ENCODE assay signal across 8 mouse cellular contexts in the genomic region with DNA sequence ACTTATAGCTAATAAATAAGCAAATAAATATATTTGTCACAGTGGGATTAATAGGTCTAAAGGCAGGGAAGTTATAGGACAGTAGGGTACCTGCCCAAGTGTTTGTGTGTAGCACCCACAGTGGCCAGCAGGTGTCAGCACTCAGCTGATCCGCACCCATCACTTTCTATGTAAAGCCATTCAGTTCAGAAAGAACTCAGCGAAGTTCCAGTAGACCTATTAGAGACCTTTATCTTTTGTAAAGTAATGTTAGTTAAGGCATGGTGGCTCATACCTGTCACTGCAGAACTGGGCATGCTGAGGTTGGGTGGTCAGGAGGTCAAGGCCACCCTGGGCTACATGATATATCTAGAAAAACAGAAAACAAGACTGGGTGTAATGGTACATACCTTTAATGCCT. TPM values are rescaled to one million over a fixed set of nuclear protein-coding genes. Genes with fewer than 3 reads are reported as not detected.
DNase-seq lines count a peak whose midpoint lies in the region; ATAC-seq and TF ChIP-seq lines count a peak whose summit lies in the region.

No protein-coding gene starts in this region.

- peak; percentile 52 for ATAC-seq in Patski
- ATAC-seq in kidney, embryonic 16.5 days (ENCODE audit: low FRiP score, low TSS enrichment): peak; percentile 71; the same call in 1 of the 2 replicates
- peak; percentile 78 for ATAC-seq in neutrophil, adult 5-6 weeks (ENCODE audit: extremely low read depth, insufficient number of reproducible peaks, low FRiP score, poor library complexity, severe bottlenecking)

- no peaks in the 10 kb centered on the region for H3K4me1 ChIP-seq in kidney, embryonic 16.5 days (ENCODE audit: insufficient read depth, low read length)
- H3K4me1 ChIP-seq in lung, adult 2 months (ENCODE audit: control insufficient read depth, insufficient read depth, low read length): no peaks in the 10 kb centered on the region

- DNase-seq in Patski (ENCODE audit: low read depth, low spot score): no peak
- DNase-seq in cerebellum, postnatal 4 days (ENCODE audit: low spot score in 2 of 2): peak; percentile 63 to 76
- peak; percentile 42 to 64 for DNase-seq in gastrocnemius, postnatal 4 days (ENCODE audit: low spot score in 2 of 2)
- DNase-seq in lung, adult 2 months: peak; percentile 47
- peak; percentile 58 to 66 for DNase-seq in thymus, postnatal 36 days

- no peak overlapping the region for H3K4me3 ChIP-seq in C2C12 (ENCODE audit: insufficient read depth, poor library complexity, severe bottlenecking)
- no peak overlapping the region for H3K4me3 ChIP-seq in kidney, embryonic 16.5 days (ENCODE audit: low read length)
- no peak overlapping the region for H3K4me3 ChIP-seq in lung, adult 2 months (replicated peaks; ENCODE audit: extremely low read depth, low read depth, low read length)

- H3K27me3 ChIP-seq in C2C12 (ENCODE audit: control insufficient read depth, insufficient read depth, insufficient read length) (peaks cover 16% of the 10 kb centered on the region), Patski (no peaks in the 10 kb centered on the region)
- H3K27me3 ChIP-seq in kidney, embryonic 16.5 days (ENCODE audit: insufficient read depth, low read length): no peaks in the 10 kb centered on the region

- POLR2A ChIA-PET in Patski (lab: Charles Lee): interaction anchor here (0.6 to 0.7 kb wide), 2 partner anchors 31 to 53 kb away, joined by 4 read pairs; no protein-coding TSS in a partner anchor

- TF ChIP-seq CTCF in C2C12 (IDR thresholded peaks at IDR 0.05; ENCODE audit: control insufficient read depth, insufficient read depth, insufficient read length) (peak; percentile 62), Patski (IDR thresholded peaks at IDR 0.05) (peak; percentile 95)
- TF ChIP-seq CTCF in lung, adult 2 months (IDR thresholded peaks at IDR 0.05; ENCODE audit: insufficient read depth, low read length): peak; percentile 96

- H3ac ChIP-seq in C2C12 (ENCODE audit: control insufficient read depth, insufficient read length, low read depth): no peak overlapping the region

- in situ Hi-C loops in Patski (cut with MboI; ENCODE audit: low pct_unique_long_range_greater_than_20kb): loop anchor here (5.0 kb wide), 1 partner anchor 297 kb away; no protein-coding TSS in a partner anchor

- H3K36me3 ChIP-seq in C2C12 (ENCODE audit: control insufficient read depth, insufficient read depth): no peaks in the 10 kb centered on the region
- no peaks in the 10 kb centered on the region for H3K36me3 ChIP-seq in kidney, embryonic 16.5 days (ENCODE audit: insufficient read depth, low read length)

- H3K79me3 ChIP-seq in C2C12 (ENCODE audit: low read depth): no peaks in the 10 kb centered on the region

- 8% methylated on average over 2 of the region's 2 CpGs for WGBS in kidney, embryonic 16.5 days
- whole genome bisulfite sequencing in lung, adult 2 months: 11% methylated on average over 2 of the region's 2 CpGs

- no peaks in the 10 kb centered on the region for H3K9me3 ChIP-seq in kidney, embryonic 16.5 days (ENCODE audit: low read length)

- no peak overlapping the region for H3K9ac ChIP-seq in kidney, embryonic 16.5 days (replicated peaks; ENCODE audit: low read length)

- CTCF ChIA-PET in Patski (lab: Charles Lee): interaction anchor here (0.8 to 2.4 kb wide), 7 partner anchors 8 to 44 kb away, joined by 3 to 13 read pairs (median 4); partner anchors contain the start of gene Pga5

- H3K27ac ChIP-seq in kidney, embryonic 16.5 days (ENCODE audit: low read length): no peak overlapping the region

- no peak overlapping the region for H3K4me2 ChIP-seq in kidney, embryonic 16.5 days (replicated peaks; ENCODE audit: low read depth, low read length)

- no peaks in the 10 kb centered on the region for H3K79me2 ChIP-seq in C2C12 (ENCODE audit: control insufficient read depth, insufficient read depth)

- TF ChIP-seq POLR2A in lung, adult 2 months (IDR thresholded peaks at IDR 0.05; ENCODE audit: borderline replicate concordance, extremely low read depth, low read depth, low read length): no peak

TF ChIP-seq in C2C12, 6 proteins besides CTCF, POLR2A, EP300 and RAD21:
- TF ChIP-seq CEBPB (IDR thresholded peaks at IDR 0.05; ENCODE audit: low read depth): no peak

RNA-seq across cellular contexts. Expression of gene Pga5, which starts 12.4 kb away (rescaled TPM):
- polyA plus RNA-seq in C2C12 (2012; fragmentation: generic; extraction: Trizol): not detected
- polyA plus RNA-seq in Patski (2021): 0.06 TPM
- total RNA-seq in gastrocnemius, postnatal 4 days (2021): not detected
- not detected in 2 replicates for polyA plus RNA-seq in kidney, embryonic 16.5 days (2015; fragmentation: Nextera tagmentation; extraction: Ambion mirVana)
- not detected in 2 replicates for polyA plus RNA-seq in lung, adult 2 months (2012; rRNA removed)
- not detected in 2 replicates for total RNA-seq in neutrophil, adult 5-6 weeks (2017)

RNA-seq across cellular contexts. Expression of gene Vps37c, which starts 23.0 kb away (rescaled TPM):
- polyA plus RNA-seq in C2C12 (2012; fragmentation: generic; extraction: Trizol) (21.9 TPM), Patski (2021) (52.9 TPM)
- total RNA-seq in gastrocnemius, postnatal 4 days (2021): 10 to 100 TPM; 24.8 to 25.0 TPM
- polyA plus RNA-seq in kidney, embryonic 16.5 days (2015; fragmentation: Nextera tagmentation; extraction: Ambion mirVana): 36.2 and 37.6 TPM in 2 replicates
- polyA plus RNA-seq in lung, adult 2 months (2012; rRNA removed): 33.0 and 39.3 TPM in 2 replicates
- total RNA-seq in neutrophil, adult 5-6 weeks (2017): 21.0 and 25.6 TPM in 2 replicates

RNA-seq across cellular contexts. Expression of gene Vwce, which starts 31.5 kb away (rescaled TPM):
- polyA plus RNA-seq in C2C12 (2012; fragmentation: generic; extraction: Trizol): 0.11 TPM
- polyA plus RNA-seq in Patski (2021): 0.06 TPM
- total RNA-seq in gastrocnemius, postnatal 4 days (2021): under 1 TPM; 0.41 to 0.66 TPM
- 2.9 and 3.9 TPM in 2 replicates for polyA plus RNA-seq in kidney, embryonic 16.5 days (2015; fragmentation: Nextera tagmentation; extraction: Ambion mirVana)
- 0.14 and 0.16 TPM in 2 replicates for polyA plus RNA-seq in lung, adult 2 months (2012; rRNA removed)
- not detected in 2 replicates for total RNA-seq in neutrophil, adult 5-6 weeks (2017)
